Comparison of ENCODE assay signal across 9 mouse cellular contexts in the genomic region with DNA sequence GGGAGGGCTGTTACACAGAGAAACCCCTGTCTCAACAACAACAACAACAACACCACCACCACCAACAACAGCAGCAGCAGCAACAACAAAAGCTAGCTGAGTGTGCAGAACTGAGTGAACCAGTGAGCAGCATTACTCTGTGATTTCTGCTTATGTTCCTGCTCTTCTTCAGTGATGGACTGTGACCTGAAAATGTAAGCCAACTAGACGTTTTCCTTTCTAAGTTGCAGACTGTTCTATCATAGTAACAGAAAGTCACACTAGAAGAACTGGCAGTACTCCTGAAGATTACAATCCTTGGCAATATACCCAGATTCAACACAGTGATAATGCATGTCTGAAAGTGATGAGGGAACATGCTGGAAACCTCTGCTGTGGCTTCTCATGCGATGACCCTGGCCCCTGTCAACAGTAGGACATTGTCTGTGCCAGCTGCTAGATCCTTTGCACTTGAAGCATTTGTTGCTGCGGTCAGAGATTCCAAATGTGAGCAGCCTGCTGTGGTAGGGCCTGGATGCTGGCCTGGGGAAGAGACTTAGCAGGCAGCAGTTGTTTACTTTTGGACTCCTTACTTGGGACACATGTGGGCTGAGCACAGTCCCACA.
DNase-seq lines count a peak whose midpoint lies in the region; ATAC-seq lines count a peak whose summit lies in the region.
"Had no signal": no experiment of that assay in that cellular context is flagged by ENCODE, and none has a peak within 500 bp of the region (broad histone marks: within the 10 kb centered on the region; RNA-seq: fewer than 3 reads in every experiment).

No protein-coding gene starts in this region.

- no peak overlapping the region for H3K9ac ChIP-seq in heart, embryonic 12.5 days

- H3K36me3 ChIP-seq in heart, embryonic 12.5 days: no peaks in the 10 kb centered on the region

- WGBS in heart, embryonic 12.5 days: 62% methylated on average over 3 of the region's 3 CpGs

- H3K9me3 ChIP-seq in heart, embryonic 12.5 days (replicated peaks): no peaks in the 10 kb centered on the region

- no peaks in the 10 kb centered on the region for H3K4me1 ChIP-seq in heart, embryonic 12.5 days (replicated peaks)

- ATAC-seq in heart, embryonic 12.5 days (ENCODE audit: insufficient number of reproducible peaks, low FRiP score): no peak
- no peak for ATAC-seq in megakaryocyte-erythroid progenitor cell, adult 5-6 weeks (replicated peaks; ENCODE audit: low FRiP score, low TSS enrichment, poor library complexity, severe bottlenecking)

- no peak overlapping the region for H3K27ac ChIP-seq in heart, embryonic 12.5 days (ENCODE audit: poor library complexity, severe bottlenecking)

- no peak overlapping the region for H3K4me2 ChIP-seq in heart, embryonic 12.5 days

- peak; percentile 97 for DNase-seq in heart, adult 11 months
- DNase-seq in testis, postnatal 14 days (ENCODE audit: low spot score): peak; percentile 6
- no peak for DNase-seq in testis, postnatal 10 days (ENCODE audit: low spot score)
- peak; percentile 13 to 32 for DNase-seq in kidney, postnatal 4 days
- DNase-seq in telencephalon, adult 2 months (ENCODE audit: low read depth, low spot score): peak; percentile 19
- DNase-seq in spleen, postnatal 4 days (ENCODE audit: low spot score in 2 of 2): no peak
- DNase-seq: cerebellum, adult 11 months had no signal

- H3K27me3 ChIP-seq in heart, embryonic 12.5 days (replicated peaks): no peaks in the 10 kb centered on the region

- H3K4me3 ChIP-seq in heart, embryonic 12.5 days: no peak overlapping the region

Comparison
In these comparisons a context has a peak if more than half of its experiments do, and no peak if none do; other contexts are left out.
1. DNase-seq: peak in heart, adult 11 months (single experiment), testis, postnatal 14 days (single experiment), kidney, postnatal 4 days (2 of 2) and telencephalon, adult 2 months (single experiment); none in testis, postnatal 10 days (single experiment) and spleen, postnatal 4 days (0 of 2).